Mouse (Mus musculus) CH12.LX (cell line): Measurements from ENCODE around the gene Myo18a. TPM values are rescaled to one million over a fixed set of nuclear protein-coding genes. Genes with fewer than 3 reads are reported as not detected.

Experiments used
- DNase-seq: peaks from one replicate; pipeline ENCODE4 v3.0.0-alpha.2; 2013; ENCODE audit errors: extremely low read depth
- H3K27ac ChIP-seq: 2 replicates; pipeline ENCODE4 v1.5.1; 2012; ENCODE audit warnings: low read depth, mild to moderate bottlenecking, control low read depth, moderate library complexity; ENCODE audit not compliant: insufficient read depth
- H3K27me3 ChIP-seq: replicated peaks from 2 replicates; pipeline ENCODE3; 2012; ENCODE audit warnings: inconsistent platforms
- H3K36me3 ChIP-seq, 2 experiments: replicated peaks in 1 of 2; 2 replicates each; pipeline versions ENCODE3 to v1.6.1; 2012; ENCODE audit warnings: inconsistent platforms in 1 of 2, low read length in 1 of 2, mild to moderate bottlenecking in 1 of 2, mixed read lengths in 1 of 2, moderate library complexity in 1 of 2; ENCODE audit not compliant: control insufficient read depth in 1 of 2, insufficient read depth in 1 of 2
- H3K4me1 ChIP-seq, 2 experiments: 2 replicates each; pipeline ENCODE4 v1.6.1; 2012; ENCODE audit warnings: inconsistent platforms in 1 of 2, moderate library complexity in 1 of 2; ENCODE audit not compliant: insufficient read depth in 2 of 2, control insufficient read depth in 1 of 2
- H3K4me2 ChIP-seq: 2 replicates; pipeline ENCODE4 v1.6.1; 2012; ENCODE audit warnings: low read depth, mild to moderate bottlenecking, control low read depth; ENCODE audit not compliant: poor library complexity, insufficient read depth, severe bottlenecking
- H3K4me3 ChIP-seq, 3 experiments: fragments of 150-350 bp in 1 of 3; sonication (generic) in 1 of 3; replicated peaks in 1 of 3; 2 replicates each; pipeline versions ENCODE3 to v1.5.1; 2011 to 2012; ENCODE audit warnings: low read depth in 2 of 3, low read length in 2 of 3, mild to moderate bottlenecking in 2 of 3, moderate library complexity in 2 of 3, control low read depth in 1 of 3, improper control_type of control experiment in 1 of 3, inconsistent platforms in 1 of 3, mixed read lengths in 1 of 3; ENCODE audit not compliant: poor library complexity in 1 of 3
- H3K79me2 ChIP-seq: replicated peaks from 2 replicates; pipeline ENCODE4 v1.6.1; 2012; ENCODE audit warnings: mild to moderate bottlenecking, moderate library complexity; ENCODE audit not compliant: control insufficient read depth, poor library complexity, insufficient read depth, severe bottlenecking; ENCODE audit errors: extremely low read depth
- H3K9ac ChIP-seq: 2 replicates; pipeline ENCODE4 v1.6.1; 2012; ENCODE audit warnings: low read depth, mild to moderate bottlenecking, control low read depth, moderate library complexity; ENCODE audit not compliant: insufficient read depth
- H3K9me3 ChIP-seq: replicated peaks from 2 replicates; pipeline ENCODE3; 2012; ENCODE audit warnings: low read length, inconsistent platforms, mixed read lengths
- BHLHE40 ChIP-seq: IDR thresholded peaks from 2 replicates; pipeline ENCODE4 v1.6.1; 2011; ENCODE audit warnings: mild to moderate bottlenecking, low read depth, low read length, improper control_type of control experiment
- E2F4 ChIP-seq: IDR thresholded peaks from 2 replicates; pipeline ENCODE4 v1.6.1; 2011; ENCODE audit warnings: low read depth, low read length, improper control_type of control experiment; ENCODE audit not compliant: insufficient replicate concordance
- ELF1 ChIP-seq: IDR thresholded peaks from 2 replicates; pipeline ENCODE4 v1.6.1; 2014; ENCODE audit warnings: low read depth, mild to moderate bottlenecking, inconsistent platforms, low read length, improper control_type of control experiment
- EP300 ChIP-seq: IDR thresholded peaks from 2 replicates; pipeline ENCODE4 v1.6.1; 2011; ENCODE audit warnings: low read length, improper control_type of control experiment
- ETS1 ChIP-seq: conservative IDR thresholded peaks from 2 replicates; pipeline ENCODE4 v1.6.1; 2012; ENCODE audit warnings: low read depth, mild to moderate bottlenecking, inconsistent platforms, low read length, improper control_type of control experiment, moderate library complexity
- GABPA ChIP-seq: IDR thresholded peaks from 2 replicates; pipeline ENCODE4 v1.6.1; 2012; ENCODE audit warnings: low read depth, low read length, improper control_type of control experiment, inconsistent platforms; ENCODE audit not compliant: insufficient replicate concordance
- HCFC1 ChIP-seq: IDR thresholded peaks from 2 replicates; pipeline ENCODE4 v1.6.1; 2012; ENCODE audit warnings: low read depth, mild to moderate bottlenecking, inconsistent platforms, low read length, improper control_type of control experiment
- IRF4 ChIP-seq: IDR thresholded peaks from 2 replicates; pipeline ENCODE4 v1.6.1; 2014; ENCODE audit warnings: low read depth, mild to moderate bottlenecking, inconsistent platforms, low read length, improper control_type of control experiment
- JUND ChIP-seq: conservative IDR thresholded peaks from 2 replicates; pipeline ENCODE4 v1.6.1; 2011; ENCODE audit warnings: low read depth, low read length, improper control_type of control experiment
- MAX ChIP-seq: IDR thresholded peaks from 2 replicates; pipeline ENCODE4 v1.6.1; 2011; ENCODE audit warnings: low read length, improper control_type of control experiment
- MAZ ChIP-seq: IDR thresholded peaks from 2 replicates; pipeline ENCODE4 v1.6.1; 2012; ENCODE audit warnings: low read depth, mild to moderate bottlenecking, inconsistent platforms, low read length, improper control_type of control experiment, moderate library complexity
- MXI1 ChIP-seq: IDR thresholded peaks from 2 replicates; pipeline ENCODE4 v1.6.1; 2011; ENCODE audit warnings: mild to moderate bottlenecking, low read depth, low read length, improper control_type of control experiment
- MYC ChIP-seq: IDR thresholded peaks from 2 replicates; pipeline ENCODE4 v1.6.1; 2011; ENCODE audit warnings: low read depth, mild to moderate bottlenecking, improper control_type of control experiment, low read length
- POLR2AphosphoS2 ChIP-seq: IDR thresholded peaks from 2 replicates; pipeline ENCODE4 v1.6.1; 2011; ENCODE audit warnings: low read depth, low read length, improper control_type of control experiment
- RCOR1 ChIP-seq: conservative IDR thresholded peaks from 2 replicates; pipeline ENCODE4 v1.6.1; 2012; ENCODE audit warnings: low read depth, mild to moderate bottlenecking, inconsistent platforms, low read length, improper control_type of control experiment
- SIN3A ChIP-seq: IDR thresholded peaks from 2 replicates; pipeline ENCODE4 v1.6.1; 2012; ENCODE audit warnings: low read length, improper control_type of control experiment, inconsistent platforms
- SMC3 ChIP-seq: IDR thresholded peaks from 2 replicates; pipeline ENCODE4 v1.6.1; 2011; ENCODE audit warnings: low read depth, low read length, improper control_type of control experiment
- TBP ChIP-seq: conservative IDR thresholded peaks from 2 replicates; pipeline ENCODE4 v1.6.1; 2011; ENCODE audit warnings: low read depth, low read length, improper control_type of control experiment
- TCF12 ChIP-seq: IDR thresholded peaks from 2 replicates; pipeline ENCODE4 v1.6.1; 2014; ENCODE audit warnings: low read depth, mild to moderate bottlenecking, inconsistent platforms, low read length, improper control_type of control experiment
- UBTF ChIP-seq: IDR thresholded peaks from 2 replicates; pipeline ENCODE4 v1.6.1; 2012; ENCODE audit warnings: low read depth, mild to moderate bottlenecking, inconsistent platforms, low read length, improper control_type of control experiment, moderate library complexity
- USF1 ChIP-seq: IDR thresholded peaks from 2 replicates; pipeline ENCODE4 v1.6.1; 2014; ENCODE audit warnings: low read depth, mild to moderate bottlenecking, inconsistent platforms, low read length, improper control_type of control experiment
- ZC3H11A ChIP-seq: IDR thresholded peaks from 2 replicates; pipeline ENCODE4 v1.6.1; 2012; ENCODE audit warnings: low read depth, mild to moderate bottlenecking, inconsistent platforms, low read length, improper control_type of control experiment
- ZMIZ1 ChIP-seq: IDR thresholded peaks from 2 replicates; pipeline ENCODE4 v1.6.1; 2012; ENCODE audit warnings: low read depth, mild to moderate bottlenecking, inconsistent platforms, low read length, improper control_type of control experiment
- dilution Hi-C: fragments of 300-500 bp; cut with MboI; formaldehyde crosslinking; loops from 2 replicates; pipeline ENCODE4 v1.14.3; 2020; ENCODE audit warnings: low sequenced_read_pairs; ENCODE audit not compliant: extremely low pct_unique_long_range_greater_than_20kb, extremely low pct_ligation_motif_present
- in situ Hi-C: fragments of 300-500 bp; cut with MboI; formaldehyde crosslinking; loops from 3 replicates; pipeline ENCODE4 v1.14.3; 2019; ENCODE audit warnings: low sequenced_read_pairs, low pct_ligation_motif_present, low pct_unique_long_range_greater_than_20kb, mixed read lengths
- polyA plus RNA-seq: library from polyadenylated mRNA; unstranded; fragments of >175 nt; gene quantifications from 2 replicates; pipeline ENCODE4 v1.2.1, GENCODE M21; 2012; ENCODE audit warnings: low read depth; ENCODE audit not compliant: insufficient read length
- total RNA-seq, 2 experiments: library from RNA; depleted of rRNA; stranded (reverse); fragments of 300-350 nt in 1 of 2; fragments of >200 nt in 1 of 2; gene quantifications; 2 replicates each; pipeline ENCODE4 v1.2.3; 2012 to 2014

Gene Myo18a
- total and polyA plus RNA-seq, 3 experiments = 6.3 to 24.8 (median 16.8) TPM

GRCm38 (mm10) chr11:77795216-77795615, 32.2 kb downstream of the Myo18a start:
- TF ChIP-seq EP300 (no peak), MAX (no peak), IRF4 (no peak), GABPA (no peak), TBP (no peak), JUND (no peak), E2F4 (no peak), MAZ (no peak), SIN3A (no peak), ETS1 (no peak), USF1 (no peak), UBTF (no peak), HCFC1 (no peak), MXI1 (no peak)
- no peak for DNase-seq
- Histone ChIP-seq H3K4me2 (no peak overlapping the region), H3K79me2 (no peaks in the 10 kb centered on the region), H3K4me3 (no peak overlapping the region), H3K27me3 (no peaks in the 10 kb centered on the region), H3K4me1 (peaks cover 9 to 43% of the 10 kb centered on the region in 2 experiments), H3K9ac (no peak overlapping the region), H3K36me3 (no peaks in the 10 kb centered on the region), H3K9me3 (no peaks in the 10 kb centered on the region), H3K27ac (no peak overlapping the region)
- dilution Hi-C loops (no loop called here), in situ Hi-C loops (loop anchor here (10.0 to 25.0 kb wide), 2 partner anchors 280 to 683 kb away; partner anchors contain the start of genes Abhd15, Gm10392 and Trp53i13)

- DNase-seq = no peak
- Histone ChIP-seq H3K9ac (no peak overlapping the region), H3K27me3 (no peaks in the 10 kb centered on the region), H3K4me1 (peaks cover 14 to 46% of the 10 kb centered on the region in 2 experiments), H3K4me2 (no peak overlapping the region), H3K36me3 (peaks cover 0 to 2% of the 10 kb centered on the region in 2 experiments), H3K4me3 (no peak overlapping the region), H3K27ac (no peak overlapping the region), H3K79me2 (no peaks in the 10 kb centered on the region), H3K9me3 (no peaks in the 10 kb centered on the region)
- in situ Hi-C loops (no loop called here), dilution Hi-C loops (no loop called here)
- TF ChIP-seq MAX = no peak
- TF ChIP-seq ZC3H11A = no peak
- TF ChIP-seq TCF12 = no peak
- TF ChIP-seq SMC3 = no peak
- no peak for TF ChIP-seq BHLHE40
- TF ChIP-seq POLR2AphosphoS2 = no peak
- TF ChIP-seq ELF1 = no peak
- no peak for TF ChIP-seq RCOR1
- TF ChIP-seq MYC = no peak
- no peak for TF ChIP-seq ETS1
- no peak for TF ChIP-seq ZMIZ1
- TF ChIP-seq E2F4 = no peak
- TF ChIP-seq MAZ = no peak
Measured at GRCm38 (mm10) chr11:77800491-77800868, 37.4 kb downstream of the Myo18a start.
